Mouse (Mus musculus): ENCODE measurements around the gene Paics.

Gene Paics

GRCm38 (mm10) chr5:77011082-77011481 is 60.0 kb downstream of the Paics start:
- DNase-seq (ENCODE audit: low spot score in 2 of 2), result no peak

GRCm38 (mm10) chr5:77013171-77013570 is 62.1 kb downstream of the Paics start:
- no peak for DNase-seq (ENCODE audit: low spot score in 2 of 2)

- peak; percentile 64 to 73 for DNase-seq (ENCODE audit: low spot score in 2 of 2)
Measured at GRCm38 (mm10) chr5:77015544-77016482, 64.7 kb downstream of the Paics start, which contains the start of gene Thegl. Gene Thegl (plus strand): TSS chr5:77016023.
